In genomic region chr4:155895826-155896225, GRCm38 (mm10) we compare ENCODE assay signal across 11 mouse cellular contexts. TPM values are rescaled to one million over a fixed set of nuclear protein-coding genes. Genes with fewer than 3 reads are reported as not detected.
DNase-seq lines count a peak whose midpoint lies in the region; ATAC-seq and TF ChIP-seq lines count a peak whose summit lies in the region.
"Had no signal": no experiment of that assay in that cellular context is flagged by ENCODE, and none has a peak within 500 bp of the region (broad histone marks: within the 10 kb centered on the region; RNA-seq: fewer than 3 reads in every experiment).

No protein-coding gene starts in this region.

- H3K9me3 ChIP-seq in hindbrain, embryonic 12.5 days (replicated peaks) = no peaks in the 10 kb centered on the region
- H3K9me3 ChIP-seq in hindbrain, embryonic 11.5 days (ENCODE audit: control insufficient read depth, low read length) = no peaks in the 10 kb centered on the region
- H3K9me3 ChIP-seq in midbrain, postnatal 0 days (ENCODE audit: low read length) = no peaks in the 10 kb centered on the region
- H3K9me3 ChIP-seq: limb, embryonic 13.5 days had no signal

- H3K4me3 ChIP-seq in hindbrain, embryonic 12.5 days = no peak overlapping the region
- H3K4me3 ChIP-seq in hindbrain, embryonic 11.5 days (ENCODE audit: low read depth, low read length) = no peak overlapping the region
- H3K4me3 ChIP-seq in midbrain, postnatal 0 days (ENCODE audit: low read depth, low read length) = no peak overlapping the region
- H3K4me3 ChIP-seq: limb, embryonic 13.5 days had no signal

- no peak for TF ChIP-seq CTCF in midbrain, postnatal 0 days (IDR thresholded peaks at IDR 0.05)

- H3K27ac ChIP-seq in hindbrain, embryonic 12.5 days = no peak overlapping the region
- H3K27ac ChIP-seq in hindbrain, embryonic 11.5 days (ENCODE audit: low read depth, low read length) = no peak overlapping the region
- H3K27ac ChIP-seq in midbrain, postnatal 0 days (ENCODE audit: low read depth, low read length) = no peak overlapping the region
- H3K27ac ChIP-seq: kidney, postnatal 0 days; limb, embryonic 13.5 days had no signal

- H3K4me1 ChIP-seq in hindbrain, embryonic 12.5 days = peaks cover 33% of the 10 kb centered on the region
- H3K4me1 ChIP-seq in hindbrain, embryonic 11.5 days (replicated peaks; ENCODE audit: control insufficient read depth, insufficient read depth, low read length) = peaks cover 13% of the 10 kb centered on the region
- H3K4me1 ChIP-seq in midbrain, postnatal 0 days (ENCODE audit: insufficient read depth, low read length) = peaks cover 22% of the 10 kb centered on the region

- peak overlapping the region; percentile 98; the same call in 1 of the 2 replicates for H3K4me2 ChIP-seq in hindbrain, embryonic 12.5 days (replicated peaks)
- H3K4me2 ChIP-seq in hindbrain, embryonic 11.5 days (replicated peaks; ENCODE audit: low read depth, low read length) = no peak overlapping the region
- H3K4me2 ChIP-seq in midbrain, postnatal 0 days (ENCODE audit: low read depth, low read length, poor library complexity, severe bottlenecking) = peak overlapping the region; percentile 93

- H3K27me3 ChIP-seq in hindbrain, embryonic 12.5 days = no peaks in the 10 kb centered on the region
- no peaks in the 10 kb centered on the region for H3K27me3 ChIP-seq in hindbrain, embryonic 11.5 days (ENCODE audit: control insufficient read depth, insufficient read depth, low read length)
- H3K27me3 ChIP-seq in midbrain, postnatal 0 days (ENCODE audit: insufficient read depth, low read length) = no peaks in the 10 kb centered on the region
- H3K27me3 ChIP-seq: limb, embryonic 13.5 days had no signal

- H3K36me3 ChIP-seq in hindbrain, embryonic 12.5 days = peaks cover 47% of the 10 kb centered on the region
- H3K36me3 ChIP-seq in hindbrain, embryonic 11.5 days (ENCODE audit: control insufficient read depth, insufficient read depth, low read length) = peaks cover 12% of the 10 kb centered on the region; the same call in 1 of the 2 replicates
- H3K36me3 ChIP-seq in midbrain, postnatal 0 days (ENCODE audit: insufficient read depth, low read length) = peaks cover 32% of the 10 kb centered on the region

- ATAC-seq in hindbrain, embryonic 12.5 days (ENCODE audit: low FRiP score) = no peak
- ATAC-seq in hindbrain, embryonic 11.5 days (ENCODE audit: low FRiP score) = no peak
- no peak for ATAC-seq in midbrain, postnatal 0 days (ENCODE audit: low FRiP score)
- ATAC-seq: lung, postnatal 0 days had no signal

- 96% methylated on average over 4 of the region's 4 CpGs for WGBS in hindbrain, embryonic 12.5 days
- WGBS in hindbrain, embryonic 11.5 days = 96% methylated on average over 4 of the region's 4 CpGs
- 94% methylated on average over 4 of the region's 4 CpGs for WGBS in midbrain, postnatal 0 days

- no peak overlapping the region for H3K9ac ChIP-seq in hindbrain, embryonic 12.5 days
- no peak overlapping the region for H3K9ac ChIP-seq in hindbrain, embryonic 11.5 days (ENCODE audit: low read depth, low read length)
- no peak overlapping the region for H3K9ac ChIP-seq in midbrain, postnatal 0 days (replicated peaks; ENCODE audit: low read length, poor library complexity, severe bottlenecking)

- DNase-seq in adrenal gland, adult 18-20 months (ENCODE audit: low spot score in 2 of 2) = peak; percentile 2 to 20
- DNase-seq in adrenal gland, adult 8-10 months = no peak
- no peak for DNase-seq in hindbrain, embryonic 11.5 days (ENCODE audit: low spot score)
- DNase-seq in spleen, postnatal 36 days (ENCODE audit: low spot score in 2 of 2) = peak; percentile 44 to 50
- DNase-seq in spleen, adult 18-20 months = no peak
- DNase-seq in midbrain, postnatal 0 days (ENCODE audit: low spot score) = no peak
- DNase-seq in yolk sac, embryonic 10.5 days (ENCODE audit: low spot score) = no peak

RNA-seq across cellular contexts. Expression of gene Acap3, which starts 4.2 kb away (rescaled TPM):
- 10 to 100 TPM; 17.2 to 19.3 TPM for total RNA-seq in adrenal gland, adult 18-20 months (2021)
- 10 to 100 TPM; 18.2 to 49.2 (median 30.9) TPM for total RNA-seq in adrenal gland, adult 8-10 months (2022)
- polyA plus RNA-seq in hindbrain, embryonic 12.5 days (2016; fragmentation: Nextera tagmentation; extraction: Ambion mirVana) = 64.9 and 66.9 TPM in 2 replicates
- polyA plus RNA-seq in hindbrain, embryonic 11.5 days (2014; fragmentation: Nextera tagmentation; extraction: Ambion mirVana) = 29.0 and 34.7 TPM in 2 replicates
- total RNA-seq in midbrain, postnatal 0 days (2014; rRNA removed) = 82.6 and 99.3 TPM in 2 replicates
- polyA plus RNA-seq in midbrain, postnatal 0 days (2015; fragmentation: Nextera tagmentation; extraction: Ambion mirVana) = 63.3 and 64.5 TPM in 2 replicates

RNA-seq across cellular contexts. Expression of gene Pusl1, which starts 4.2 kb away (rescaled TPM):
- 10 to 100 TPM; 28.1 to 32.8 TPM for total RNA-seq in adrenal gland, adult 18-20 months (2021)
- 10 to 100 TPM; 23.2 to 51.5 (median 41.4) TPM for total RNA-seq in adrenal gland, adult 8-10 months (2022)
- polyA plus RNA-seq in hindbrain, embryonic 12.5 days (2016; fragmentation: Nextera tagmentation; extraction: Ambion mirVana) = 45.1 and 48.3 TPM in 2 replicates
- polyA plus RNA-seq in hindbrain, embryonic 11.5 days (2014; fragmentation: Nextera tagmentation; extraction: Ambion mirVana) = 41.6 and 43.2 TPM in 2 replicates
- total RNA-seq in midbrain, postnatal 0 days (2014; rRNA removed) = 71.9 and 95.9 TPM in 2 replicates
- polyA plus RNA-seq in midbrain, postnatal 0 days (2015; fragmentation: Nextera tagmentation; extraction: Ambion mirVana) = 54.3 and 54.5 TPM in 2 replicates

RNA-seq across cellular contexts. Expression of gene Ints11, which starts 26.5 kb away (rescaled TPM):
- 10 to 100 TPM; 26.4 to 29.7 TPM for total RNA-seq in adrenal gland, adult 18-20 months (2021)
- total RNA-seq in adrenal gland, adult 8-10 months (2022) = 10 to 100 TPM; 32.3 to 34.6 (median 33.3) TPM
- 74.9 and 76.3 TPM in 2 replicates for polyA plus RNA-seq in hindbrain, embryonic 12.5 days (2016; fragmentation: Nextera tagmentation; extraction: Ambion mirVana)
- 93.1 and 95.4 TPM in 2 replicates for polyA plus RNA-seq in hindbrain, embryonic 11.5 days (2014; fragmentation: Nextera tagmentation; extraction: Ambion mirVana)
- 45.0 and 56.0 TPM in 2 replicates for total RNA-seq in midbrain, postnatal 0 days (2014; rRNA removed)
- polyA plus RNA-seq in midbrain, postnatal 0 days (2015; fragmentation: Nextera tagmentation; extraction: Ambion mirVana) = 53.6 and 56.0 TPM in 2 replicates

RNA-seq across cellular contexts. Expression of gene Cptp, which starts 26.6 kb away (rescaled TPM):
- 10 to 100 TPM; 16.9 to 17.5 TPM for total RNA-seq in adrenal gland, adult 18-20 months (2021)
- total RNA-seq in adrenal gland, adult 8-10 months (2022) = 10 to 100 TPM; 16.4 to 29.0 (median 17.9) TPM
- 18.5 and 18.6 TPM in 2 replicates for polyA plus RNA-seq in hindbrain, embryonic 12.5 days (2016; fragmentation: Nextera tagmentation; extraction: Ambion mirVana)
- 19.8 and 22.7 TPM in 2 replicates for polyA plus RNA-seq in hindbrain, embryonic 11.5 days (2014; fragmentation: Nextera tagmentation; extraction: Ambion mirVana)
- total RNA-seq in midbrain, postnatal 0 days (2014; rRNA removed) = 35.3 and 43.7 TPM in 2 replicates
- polyA plus RNA-seq in midbrain, postnatal 0 days (2015; fragmentation: Nextera tagmentation; extraction: Ambion mirVana) = 27.3 and 32.1 TPM in 2 replicates

RNA-seq across cellular contexts. Expression of gene Tas1r3, which starts 32.7 kb away (rescaled TPM):
- under 1 TPM; 0.27 to 0.42 TPM for total RNA-seq in adrenal gland, adult 18-20 months (2021)
- 1 to 10 TPM in 1 of 4 experiments, under 1 TPM in 3; 0.46 to 1.2 (median 0.62) TPM for total RNA-seq in adrenal gland, adult 8-10 months (2022)
- 0.53 and 0.65 TPM in 2 replicates for polyA plus RNA-seq in hindbrain, embryonic 12.5 days (2016; fragmentation: Nextera tagmentation; extraction: Ambion mirVana)
- 0.46 TPM in 2 replicates for polyA plus RNA-seq in hindbrain, embryonic 11.5 days (2014; fragmentation: Nextera tagmentation; extraction: Ambion mirVana)
- 0.38 and 1.2 TPM in 2 replicates for total RNA-seq in midbrain, postnatal 0 days (2014; rRNA removed)
- 0.12 and 0.22 TPM in 2 replicates for polyA plus RNA-seq in midbrain, postnatal 0 days (2015; fragmentation: Nextera tagmentation; extraction: Ambion mirVana)

Comparison
In these comparisons a context has a peak if more than half of its experiments do, and no peak if none do; other contexts are left out.
1. DNase-seq: peak in adrenal gland, adult 18-20 months (2 of 2) and spleen, postnatal 36 days (2 of 2); none in adrenal gland, adult 8-10 months (single experiment), hindbrain, embryonic 11.5 days (single experiment), spleen, adult 18-20 months (0 of 2), midbrain, postnatal 0 days (single experiment) and yolk sac, embryonic 10.5 days (single experiment).